Mouse (Mus musculus): ENCODE results near the gene Aspg.

Gene Aspg

GRCm38 (mm10) chr12:112151244-112151979 lies 44.9 kb downstream of the Aspg start:
- DNase-seq: no peak

GRCm38 (mm10) chr12:112151980-112152362 lies 45.5 kb downstream of the Aspg start:
- no peak for DNase-seq

- DNase-seq: no peak
Observed at GRCm38 (mm10) chr12:112153597-112153996, 47.1 kb downstream of the Aspg start.

GRCm38 (mm10) chr12:112154476-112154875 lies 48.0 kb downstream of the Aspg start:
- DNase-seq: no peak

GRCm38 (mm10) chr12:112155218-112156051 lies 49.0 kb downstream of the Aspg start:
- DNase-seq: no peak

GRCm38 (mm10) chr12:112156804-112157203 lies 50.3 kb downstream of the Aspg start:
- no peak for DNase-seq

GRCm38 (mm10) chr12:112158246-112158645 lies 51.8 kb downstream of the Aspg start:
- DNase-seq: no peak

- DNase-seq: no peak
Observed at GRCm38 (mm10) chr12:112158784-112159183, 52.3 kb downstream of the Aspg start.

- no peak for DNase-seq
Observed at GRCm38 (mm10) chr12:112163981-112164839, 57.7 kb downstream of the Aspg start.

GRCm38 (mm10) chr12:112164840-112165219 lies 58.4 kb downstream of the Aspg start:
- DNase-seq: no peak

GRCm38 (mm10) chr12:112169240-112169639 lies 62.8 kb downstream of the Aspg start:
- DNase-seq: no peak

- no peak for DNase-seq
Observed at GRCm38 (mm10) chr12:112170671-112171574, 64.4 kb downstream of the Aspg start.

GRCm38 (mm10) chr12:112171657-112172056 lies 65.2 kb downstream of the Aspg start:
- DNase-seq: no peak

- no peak for DNase-seq
Observed at GRCm38 (mm10) chr12:112172214-112172613, 65.7 kb downstream of the Aspg start.

Measured in cerebellum, postnatal 25 days (tissue).